Mouse (Mus musculus): ENCODE results near the gene Ahnak2. TPM values are rescaled to one million over a fixed set of nuclear protein-coding genes. Genes with fewer than 3 reads are reported as not detected.

Gene Ahnak2
- polyA plus RNA-seq (2012; rRNA removed) (2.1 and 2.5 TPM in 2 replicates), polyA plus RNA-seq (2014; fragmentation: Nextera tagmentation; extraction: Ambion mirVana) (3.3 TPM in 2 replicates)

- no peak for TF ChIP-seq POLR2A (IDR thresholded peaks at IDR 0.05; ENCODE audit: borderline replicate concordance, extremely low read depth, insufficient read depth, insufficient read length)
- H3K4me3 ChIP-seq (replicated peaks; ENCODE audit: low read length): peak within 1 kb of the TSS; percentile 47
- peak within 1 kb of the TSS; percentile 60 for H3K9ac ChIP-seq (ENCODE audit: low read depth, low read length, severe bottlenecking)
- no peaks in the 10 kb centered on the region for H3K36me3 ChIP-seq (ENCODE audit: control insufficient read depth, insufficient read depth, low read length)
- peaks cover 14% of the 10 kb centered on the region for H3K27me3 ChIP-seq (ENCODE audit: control insufficient read depth, insufficient read depth, low read length)
- DNase-seq (ENCODE audit: low spot score) (peak; percentile 36), ATAC-seq (ENCODE audit: low FRiP score, low read depth) (peak; percentile 63)
- H3K9me3 ChIP-seq (ENCODE audit: control insufficient read depth, low read length): no peaks in the 10 kb centered on the region
- H3K27ac ChIP-seq (replicated peaks; ENCODE audit: low read depth, low read length): no peak within 1 kb of the TSS
- WGBS: 4% methylated on average over 60 of the region's 69 CpGs
- H3K4me1 ChIP-seq (ENCODE audit: control insufficient read depth, insufficient read depth, low read length): peaks cover 19% of the 10 kb centered on the region
- H3K4me2 ChIP-seq (replicated peaks; ENCODE audit: low read depth, low read length, severe bottlenecking): peak within 1 kb of the TSS; percentile 99
Observed at GRCm38 (mm10) chr12:112801864-112802846, at the start of gene Ahnak2. TSS of gene Ahnak2 (minus strand) at chr12:112802657.

- 38% methylated on average over 5 of the region's 8 CpGs for WGBS
- TF ChIP-seq POLR2A (IDR thresholded peaks at IDR 0.05; ENCODE audit: borderline replicate concordance, extremely low read depth, insufficient read depth, insufficient read length): no peak
- Histone ChIP-seq H3K36me3 (ENCODE audit: control insufficient read depth, insufficient read depth, low read length) (no peaks in the 10 kb centered on the region), H3K4me2 (replicated peaks; ENCODE audit: low read depth, low read length, severe bottlenecking) (no peak overlapping the region), H3K4me3 (replicated peaks; ENCODE audit: low read length) (no peak overlapping the region), H3K27ac (replicated peaks; ENCODE audit: low read depth, low read length) (no peak overlapping the region), H3K9me3 (ENCODE audit: control insufficient read depth, low read length) (no peaks in the 10 kb centered on the region), H3K27me3 (ENCODE audit: control insufficient read depth, insufficient read depth, low read length) (no peaks in the 10 kb centered on the region), H3K9ac (ENCODE audit: low read depth, low read length, severe bottlenecking) (no peak overlapping the region), H3K4me1 (ENCODE audit: control insufficient read depth, insufficient read depth, low read length) (no peaks in the 10 kb centered on the region)
- ATAC-seq (ENCODE audit: low FRiP score, low read depth) (no peak), DNase-seq (ENCODE audit: low spot score) (no peak)
Observed at GRCm38 (mm10) chr12:112851116-112851515, 48.7 kb upstream of the Ahnak2 start.

- H3K4me3 ChIP-seq (replicated peaks; ENCODE audit: low read length): no peak overlapping the region
- H3K9me3 ChIP-seq (ENCODE audit: control insufficient read depth, low read length): no peaks in the 10 kb centered on the region
- ATAC-seq (ENCODE audit: low FRiP score, low read depth): no peak
- H3K4me2 ChIP-seq (replicated peaks; ENCODE audit: low read depth, low read length, severe bottlenecking): no peak overlapping the region
- 83% methylated on average over 9 of the region's 9 CpGs for WGBS
- no peak for TF ChIP-seq POLR2A (IDR thresholded peaks at IDR 0.05; ENCODE audit: borderline replicate concordance, extremely low read depth, insufficient read depth, insufficient read length)
- H3K36me3 ChIP-seq (ENCODE audit: control insufficient read depth, insufficient read depth, low read length): no peaks in the 10 kb centered on the region
- H3K9ac ChIP-seq (ENCODE audit: low read depth, low read length, severe bottlenecking): no peak overlapping the region
- no peaks in the 10 kb centered on the region for H3K27me3 ChIP-seq (ENCODE audit: control insufficient read depth, insufficient read depth, low read length)
- DNase-seq (ENCODE audit: low spot score): no peak
- no peak overlapping the region for H3K27ac ChIP-seq (replicated peaks; ENCODE audit: low read depth, low read length)
- H3K4me1 ChIP-seq (ENCODE audit: control insufficient read depth, insufficient read depth, low read length): no peaks in the 10 kb centered on the region
Observed at GRCm38 (mm10) chr12:112850344-112850743, 47.9 kb upstream of the Ahnak2 start.

GRCm38 (mm10) chr12:112849235-112850022 is 47.0 kb upstream of the Ahnak2 start:
- ATAC-seq (ENCODE audit: low FRiP score, low read depth) (no peak), DNase-seq (ENCODE audit: low spot score) (no peak)
- no peaks in the 10 kb centered on the region for H3K9me3 ChIP-seq (ENCODE audit: control insufficient read depth, low read length)
- no peaks in the 10 kb centered on the region for H3K4me1 ChIP-seq (ENCODE audit: control insufficient read depth, insufficient read depth, low read length)
- WGBS: 78% methylated on average over 11 of the region's 11 CpGs
- H3K27ac ChIP-seq (replicated peaks; ENCODE audit: low read depth, low read length): no peak overlapping the region
- no peak overlapping the region for H3K9ac ChIP-seq (ENCODE audit: low read depth, low read length, severe bottlenecking)
- H3K27me3 ChIP-seq (ENCODE audit: control insufficient read depth, insufficient read depth, low read length): no peaks in the 10 kb centered on the region
- H3K4me3 ChIP-seq (replicated peaks; ENCODE audit: low read length): no peak overlapping the region
- no peak overlapping the region for H3K4me2 ChIP-seq (replicated peaks; ENCODE audit: low read depth, low read length, severe bottlenecking)
- no peak for TF ChIP-seq POLR2A (IDR thresholded peaks at IDR 0.05; ENCODE audit: borderline replicate concordance, extremely low read depth, insufficient read depth, insufficient read length)
- H3K36me3 ChIP-seq (ENCODE audit: control insufficient read depth, insufficient read depth, low read length): no peaks in the 10 kb centered on the region

GRCm38 (mm10) chr12:112847880-112848279 is 45.4 kb upstream of the Ahnak2 start:
- H3K9ac ChIP-seq (ENCODE audit: low read depth, low read length, severe bottlenecking): no peak overlapping the region
- H3K36me3 ChIP-seq (ENCODE audit: control insufficient read depth, insufficient read depth, low read length): no peaks in the 10 kb centered on the region
- ATAC-seq (ENCODE audit: low FRiP score, low read depth) (no peak), DNase-seq (ENCODE audit: low spot score) (no peak)
- no peaks in the 10 kb centered on the region for H3K27me3 ChIP-seq (ENCODE audit: control insufficient read depth, insufficient read depth, low read length)
- H3K4me1 ChIP-seq (ENCODE audit: control insufficient read depth, insufficient read depth, low read length): no peaks in the 10 kb centered on the region
- H3K4me3 ChIP-seq (replicated peaks; ENCODE audit: low read length): no peak overlapping the region
- H3K4me2 ChIP-seq (replicated peaks; ENCODE audit: low read depth, low read length, severe bottlenecking): no peak overlapping the region
- 100% methylated on average over 2 of the region's 2 CpGs for WGBS
- no peak for TF ChIP-seq POLR2A (IDR thresholded peaks at IDR 0.05; ENCODE audit: borderline replicate concordance, extremely low read depth, insufficient read depth, insufficient read length)
- no peak overlapping the region for H3K27ac ChIP-seq (replicated peaks; ENCODE audit: low read depth, low read length)
- no peaks in the 10 kb centered on the region for H3K9me3 ChIP-seq (ENCODE audit: control insufficient read depth, low read length)
